8 mouse cellular contexts compared by ENCODE assay signal in genomic region chr5:101537518-101538380, GRCm38 (mm10).
DNase-seq lines count a peak whose midpoint lies in the region; ATAC-seq lines count a peak whose summit lies in the region.

No protein-coding gene starts in this region.

- no peak for ATAC-seq in heart, embryonic 12.5 days (ENCODE audit: insufficient number of reproducible peaks, low FRiP score)
- peak; percentile 90 for ATAC-seq in midbrain, embryonic 11.5 days (ENCODE audit: low FRiP score)

- H3K4me1 ChIP-seq in heart, embryonic 12.5 days (replicated peaks), result peaks cover 4% of the 10 kb centered on the region; the same call in 1 of the 2 replicates
- peaks cover 15% of the 10 kb centered on the region for H3K4me1 ChIP-seq in midbrain, embryonic 11.5 days (ENCODE audit: control insufficient read depth, insufficient read depth, low read length)

- H3K4me3 ChIP-seq in heart, embryonic 12.5 days, result peak overlapping the region; percentile 39
- no peak overlapping the region for H3K4me3 ChIP-seq in midbrain, embryonic 11.5 days (ENCODE audit: low read depth, low read length)

- H3K27me3 ChIP-seq in heart, embryonic 12.5 days (replicated peaks), result peaks cover 57% of the 10 kb centered on the region
- peaks cover 81% of the 10 kb centered on the region for H3K27me3 ChIP-seq in midbrain, embryonic 11.5 days (ENCODE audit: control insufficient read depth, insufficient read depth, low read length)

- H3K4me2 ChIP-seq in heart, embryonic 12.5 days, result peak overlapping the region; percentile 67
- peak overlapping the region; percentile 22 for H3K4me2 ChIP-seq in midbrain, embryonic 11.5 days

- H3K27ac ChIP-seq in heart, embryonic 12.5 days (ENCODE audit: poor library complexity, severe bottlenecking), result no peak overlapping the region
- H3K27ac ChIP-seq in midbrain, embryonic 11.5 days (ENCODE audit: low read depth, low read length), result peak overlapping the region; percentile 37; the same call in 1 of the 2 replicates

- H3K9me3 ChIP-seq in heart, embryonic 12.5 days (replicated peaks), result no peaks in the 10 kb centered on the region
- no peaks in the 10 kb centered on the region for H3K9me3 ChIP-seq in midbrain, embryonic 11.5 days (ENCODE audit: control insufficient read depth, low read length)

- H3K9ac ChIP-seq in heart, embryonic 12.5 days, result no peak overlapping the region
- no peak overlapping the region for H3K9ac ChIP-seq in midbrain, embryonic 11.5 days (ENCODE audit: low read length)

- no peak for DNase-seq in heart, postnatal 36 days
- peak; percentile 17 for DNase-seq in Muller cell, postnatal 12 days (ENCODE audit: inconsistent ontology term)
- DNase-seq in forelimb bud, embryonic 11.5 days (ENCODE audit: low read depth, low spot score), result peak; percentile 36
- DNase-seq in midbrain, embryonic 11.5 days (ENCODE audit: low spot score, missing footprints), result peak; percentile 94
- no peak for DNase-seq in left cerebral cortex, postnatal 10 days (ENCODE audit: extremely low spot score in 1 of 2, low spot score in 2 of 2)
- no peak for DNase-seq in lung, postnatal 4 days
- no peak for DNase-seq in thymus, postnatal 0 days (ENCODE audit: low spot score)

- H3K36me3 ChIP-seq in heart, embryonic 12.5 days, result no peaks in the 10 kb centered on the region
- H3K36me3 ChIP-seq in midbrain, embryonic 11.5 days (ENCODE audit: control insufficient read depth, insufficient read depth, low read length), result no peaks in the 10 kb centered on the region

- WGBS in heart, embryonic 12.5 days, result 3% methylated on average over 23 of the region's 23 CpGs
- 2% methylated on average over 23 of the region's 23 CpGs for WGBS in midbrain, embryonic 11.5 days

- intact Hi-C loops in heart, postnatal 36 days (cut with DNase I), result no loop called here
- intact Hi-C loops in left cerebral cortex, postnatal 10 days (cut with DNase I), result loop anchor here (5.0 kb wide), 1 partner anchor 110 kb away; no protein-coding TSS in a partner anchor

Comparison
In these comparisons a context has a peak if more than half of its experiments do, and no peak if none do; other contexts are left out.
1. DNase-seq: peak in Muller cell, postnatal 12 days (single experiment), forelimb bud, embryonic 11.5 days (single experiment) and midbrain, embryonic 11.5 days (single experiment); none in heart, postnatal 36 days (0 of 2), left cerebral cortex, postnatal 10 days (0 of 2), lung, postnatal 4 days (0 of 2) and thymus, postnatal 0 days (single experiment).